Mouse (Mus musculus): ENCODE results near the gene Naglu. TPM values are rescaled to one million over a fixed set of nuclear protein-coding genes. Genes with fewer than 3 reads are reported as not detected.

Gene Naglu
- polyA plus RNA-seq, 1 experiment from 2014 or later, result 5.2 TPM

DNA sequence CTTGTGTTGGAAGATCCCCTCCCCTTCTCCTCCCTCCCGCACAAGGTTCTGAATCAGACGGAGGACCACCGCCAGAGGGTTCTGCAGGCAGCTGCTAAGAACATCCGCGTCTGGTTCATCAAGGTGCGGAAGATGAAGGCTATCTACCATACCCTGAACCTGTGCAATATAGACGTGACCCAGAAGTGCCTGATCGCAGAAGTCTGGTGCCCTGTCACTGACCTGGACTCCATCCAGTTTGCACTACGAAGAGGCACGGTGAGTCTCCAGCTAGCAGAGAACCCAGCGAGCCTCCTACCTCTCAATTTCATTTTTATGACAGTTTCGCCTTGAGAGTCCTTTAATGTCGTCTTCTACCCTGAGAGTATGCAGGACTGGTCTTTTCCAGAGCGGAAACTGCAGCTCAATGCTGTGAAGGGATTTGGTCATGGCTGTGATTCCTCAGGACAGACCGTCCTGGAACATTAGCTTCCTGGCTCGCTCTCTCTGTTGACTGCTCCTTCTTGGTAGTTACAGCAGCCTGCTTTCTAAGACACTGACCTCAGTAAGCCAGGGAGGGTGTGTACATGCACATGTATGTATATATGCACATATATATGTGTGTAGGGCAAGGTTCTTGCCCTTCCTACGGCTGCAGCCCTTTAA lies 35.8 kb upstream of the Naglu start:
- H3K4me3 ChIP-seq (ENCODE audit: low read depth, low read length), result no peak overlapping the region
- H3K4me2 ChIP-seq (ENCODE audit: low read depth, severe bottlenecking), result no peak overlapping the region
- no peaks in the 10 kb centered on the region for H3K4me1 ChIP-seq (ENCODE audit: control insufficient read depth, insufficient read depth, low read length)
- H3K9me3 ChIP-seq (ENCODE audit: control insufficient read depth, low read length), result no peaks in the 10 kb centered on the region
- peaks cover 2% of the 10 kb centered on the region; the same call in 1 of the 2 replicates for H3K36me3 ChIP-seq (ENCODE audit: control insufficient read depth, insufficient read depth, low read length)
- WGBS, result 93% methylated on average over 17 of the region's 17 CpGs
- H3K9ac ChIP-seq (ENCODE audit: low read length), result no peak overlapping the region
- ATAC-seq (ENCODE audit: insufficient number of reproducible peaks, low FRiP score, low TSS enrichment, low read depth) (no peak), DNase-seq (ENCODE audit: low spot score) (no peak)
- no peak overlapping the region for H3K27ac ChIP-seq (replicated peaks; ENCODE audit: low read depth, low read length)
- H3K27me3 ChIP-seq (ENCODE audit: control insufficient read depth, insufficient read depth, low read length), result no peaks in the 10 kb centered on the region

- no peaks in the 10 kb centered on the region for H3K9me3 ChIP-seq (ENCODE audit: control insufficient read depth, low read length)
- H3K4me2 ChIP-seq (ENCODE audit: low read depth, severe bottlenecking), result no peak overlapping the region
- DNase-seq (ENCODE audit: low spot score), result no peak
- no peak overlapping the region for H3K27ac ChIP-seq (replicated peaks; ENCODE audit: low read depth, low read length)
- 92% methylated on average over 8 of the region's 8 CpGs for WGBS
- no peak overlapping the region for H3K9ac ChIP-seq (ENCODE audit: low read length)
- no peak for ATAC-seq (ENCODE audit: insufficient number of reproducible peaks, low FRiP score, low TSS enrichment, low read depth)
- H3K27me3 ChIP-seq (ENCODE audit: control insufficient read depth, insufficient read depth, low read length), result no peaks in the 10 kb centered on the region
- H3K4me1 ChIP-seq (ENCODE audit: control insufficient read depth, insufficient read depth, low read length), result no peaks in the 10 kb centered on the region
- no peak overlapping the region for H3K4me3 ChIP-seq (ENCODE audit: low read depth, low read length)
- H3K36me3 ChIP-seq (ENCODE audit: control insufficient read depth, insufficient read depth, low read length), result peaks cover 3% of the 10 kb centered on the region; the same call in 1 of the 2 replicates
Measured at GRCm38 (mm10) chr11:101034614-101035327, 35.0 kb upstream of the Naglu start.

- no peak overlapping the region for H3K27ac ChIP-seq (replicated peaks; ENCODE audit: low read depth, low read length)
- H3K27me3 ChIP-seq (ENCODE audit: control insufficient read depth, insufficient read depth, low read length), result no peaks in the 10 kb centered on the region
- H3K4me3 ChIP-seq (ENCODE audit: low read depth, low read length), result no peak overlapping the region
- WGBS, result 86% methylated on average over 4 of the region's 4 CpGs
- H3K9me3 ChIP-seq (ENCODE audit: control insufficient read depth, low read length), result no peaks in the 10 kb centered on the region
- H3K9ac ChIP-seq (ENCODE audit: low read length), result no peak overlapping the region
- H3K4me1 ChIP-seq (ENCODE audit: control insufficient read depth, insufficient read depth, low read length), result no peaks in the 10 kb centered on the region
- no peak for ATAC-seq (ENCODE audit: insufficient number of reproducible peaks, low FRiP score, low TSS enrichment, low read depth)
- no peak for DNase-seq (ENCODE audit: low spot score)
- no peak overlapping the region for H3K4me2 ChIP-seq (ENCODE audit: low read depth, severe bottlenecking)
- peaks cover 7% of the 10 kb centered on the region; the same call in 1 of the 2 replicates for H3K36me3 ChIP-seq (ENCODE audit: control insufficient read depth, insufficient read depth, low read length)
Measured at GRCm38 (mm10) chr11:101035328-101035695, 34.5 kb upstream of the Naglu start.

DNA sequence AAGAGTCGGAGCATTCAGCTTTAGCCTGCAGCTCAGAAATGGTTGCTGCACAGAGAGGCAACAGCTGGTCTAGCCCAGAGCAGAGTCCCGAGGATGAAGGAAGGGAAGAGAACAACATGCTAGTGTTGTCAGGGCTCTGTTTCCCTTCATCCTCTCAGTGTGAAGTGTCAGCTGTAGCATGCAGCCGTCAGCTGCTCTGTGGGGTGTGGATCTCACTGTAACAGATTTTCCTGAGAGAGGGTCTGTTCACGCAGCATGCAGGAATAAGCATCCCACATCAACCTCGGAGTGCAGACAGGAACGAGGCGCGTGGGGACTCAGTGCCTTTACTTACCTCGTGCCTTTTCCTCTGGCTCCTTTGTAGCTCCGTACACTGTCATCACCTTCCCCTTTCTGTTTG lies 32.0 kb upstream of the Naglu start:
- no peaks in the 10 kb centered on the region for H3K27me3 ChIP-seq (ENCODE audit: control insufficient read depth, insufficient read depth, low read length)
- no peak overlapping the region for H3K4me2 ChIP-seq (ENCODE audit: low read depth, severe bottlenecking)
- H3K4me3 ChIP-seq (ENCODE audit: low read depth, low read length), result no peak overlapping the region
- DNase-seq (ENCODE audit: low spot score), result no peak
- peaks cover 5% of the 10 kb centered on the region; the same call in 1 of the 2 replicates for H3K36me3 ChIP-seq (ENCODE audit: control insufficient read depth, insufficient read depth, low read length)
- WGBS, result 86% methylated on average over 10 of the region's 10 CpGs
- no peaks in the 10 kb centered on the region for H3K9me3 ChIP-seq (ENCODE audit: control insufficient read depth, low read length)
- H3K4me1 ChIP-seq (ENCODE audit: control insufficient read depth, insufficient read depth, low read length), result no peaks in the 10 kb centered on the region
- no peak for ATAC-seq (ENCODE audit: insufficient number of reproducible peaks, low FRiP score, low TSS enrichment, low read depth)
- H3K9ac ChIP-seq (ENCODE audit: low read length), result no peak overlapping the region
- H3K27ac ChIP-seq (replicated peaks; ENCODE audit: low read depth, low read length), result no peak overlapping the region

DNA sequence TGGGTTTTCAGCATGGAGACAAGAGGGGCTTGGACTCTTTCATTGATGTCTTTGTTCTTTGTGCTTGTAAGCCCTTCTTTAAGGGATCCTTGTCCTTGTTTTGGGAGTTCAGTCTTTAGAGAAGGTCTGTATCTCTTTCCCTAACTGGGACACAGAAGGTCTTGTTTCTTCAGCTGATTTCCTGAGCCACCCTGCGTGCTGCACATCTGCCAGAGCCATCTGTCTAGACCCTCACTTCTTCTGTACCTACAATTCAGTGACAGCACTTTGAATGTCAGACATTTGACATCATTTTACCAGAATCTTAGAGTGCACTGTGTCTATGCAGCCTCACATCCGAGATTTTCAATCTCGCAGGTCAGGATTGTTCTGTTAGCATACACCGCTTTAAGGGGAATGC lies 24.0 kb upstream of the Naglu start:
- ATAC-seq (ENCODE audit: insufficient number of reproducible peaks, low FRiP score, low TSS enrichment, low read depth) (no peak), DNase-seq (ENCODE audit: low spot score) (no peak)
- Histone ChIP-seq H3K9ac (ENCODE audit: low read length) (no peak overlapping the region), H3K27me3 (ENCODE audit: control insufficient read depth, insufficient read depth, low read length) (no peaks in the 10 kb centered on the region), H3K4me1 (ENCODE audit: control insufficient read depth, insufficient read depth, low read length) (no peaks in the 10 kb centered on the region), H3K27ac (replicated peaks; ENCODE audit: low read depth, low read length) (no peak overlapping the region), H3K36me3 (ENCODE audit: control insufficient read depth, insufficient read depth, low read length) (peaks cover 32% of the 10 kb centered on the region), H3K4me2 (ENCODE audit: low read depth, severe bottlenecking) (no peak overlapping the region), H3K9me3 (ENCODE audit: control insufficient read depth, low read length) (no peaks in the 10 kb centered on the region), H3K4me3 (ENCODE audit: low read depth, low read length) (no peak overlapping the region)
- 94% methylated on average over 4 of the region's 4 CpGs for WGBS

- Histone ChIP-seq H3K4me1 (ENCODE audit: control insufficient read depth, insufficient read depth, low read length) (no peaks in the 10 kb centered on the region), H3K9ac (ENCODE audit: low read length) (no peak overlapping the region), H3K27ac (replicated peaks; ENCODE audit: low read depth, low read length) (no peak overlapping the region), H3K27me3 (ENCODE audit: control insufficient read depth, insufficient read depth, low read length) (no peaks in the 10 kb centered on the region), H3K36me3 (ENCODE audit: control insufficient read depth, insufficient read depth, low read length) (peaks cover 33% of the 10 kb centered on the region), H3K4me2 (ENCODE audit: low read depth, severe bottlenecking) (no peak overlapping the region), H3K9me3 (ENCODE audit: control insufficient read depth, low read length) (no peaks in the 10 kb centered on the region), H3K4me3 (ENCODE audit: low read depth, low read length) (no peak overlapping the region)
- 82% methylated on average over 9 of the region's 9 CpGs for WGBS
- ATAC-seq (ENCODE audit: insufficient number of reproducible peaks, low FRiP score, low TSS enrichment, low read depth), result no peak
- no peak for DNase-seq (ENCODE audit: low spot score)
Measured at GRCm38 (mm10) chr11:101046440-101046839, 23.4 kb upstream of the Naglu start.

DNA sequence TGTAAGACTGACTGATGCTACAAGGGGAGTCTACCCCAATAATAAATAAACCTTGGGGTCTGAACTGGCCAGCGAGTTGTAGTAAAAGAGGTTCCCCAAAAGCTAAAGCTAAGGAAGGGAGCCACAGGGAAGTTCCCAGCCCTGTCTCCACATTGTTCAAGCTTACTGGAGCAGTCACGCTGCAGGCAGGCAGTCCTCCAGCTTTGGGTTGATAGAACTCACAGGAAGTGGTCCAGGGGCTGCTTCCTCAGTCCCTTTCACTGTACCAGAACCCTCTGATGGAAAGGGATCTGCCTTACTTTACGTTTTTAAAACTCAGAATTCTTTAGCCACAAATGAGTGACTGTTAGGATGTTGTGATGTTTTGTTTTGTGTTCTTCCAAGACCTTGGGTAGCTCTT lies 22.3 kb upstream of the Naglu start:
- H3K9me3 ChIP-seq (ENCODE audit: control insufficient read depth, low read length), result no peaks in the 10 kb centered on the region
- H3K9ac ChIP-seq (ENCODE audit: low read length), result no peak overlapping the region
- no peak overlapping the region for H3K4me3 ChIP-seq (ENCODE audit: low read depth, low read length)
- peaks cover 33% of the 10 kb centered on the region for H3K36me3 ChIP-seq (ENCODE audit: control insufficient read depth, insufficient read depth, low read length)
- no peaks in the 10 kb centered on the region for H3K27me3 ChIP-seq (ENCODE audit: control insufficient read depth, insufficient read depth, low read length)
- H3K4me1 ChIP-seq (ENCODE audit: control insufficient read depth, insufficient read depth, low read length), result no peaks in the 10 kb centered on the region
- H3K4me2 ChIP-seq (ENCODE audit: low read depth, severe bottlenecking), result no peak overlapping the region
- H3K27ac ChIP-seq (replicated peaks; ENCODE audit: low read depth, low read length), result no peak overlapping the region
- 87% methylated on average over 3 of the region's 3 CpGs for WGBS
- ATAC-seq (ENCODE audit: insufficient number of reproducible peaks, low FRiP score, low TSS enrichment, low read depth) (no peak), DNase-seq (ENCODE audit: low spot score) (no peak)

GRCm38 (mm10) chr11:101050359-101050758 lies 19.5 kb upstream of the Naglu start:
- Histone ChIP-seq H3K36me3 (ENCODE audit: control insufficient read depth, insufficient read depth, low read length) (peaks cover 22% of the 10 kb centered on the region), H3K4me1 (ENCODE audit: control insufficient read depth, insufficient read depth, low read length) (no peaks in the 10 kb centered on the region), H3K27me3 (ENCODE audit: control insufficient read depth, insufficient read depth, low read length) (no peaks in the 10 kb centered on the region), H3K27ac (replicated peaks; ENCODE audit: low read depth, low read length) (no peak overlapping the region), H3K9me3 (ENCODE audit: control insufficient read depth, low read length) (no peaks in the 10 kb centered on the region), H3K4me3 (ENCODE audit: low read depth, low read length) (no peak overlapping the region), H3K9ac (ENCODE audit: low read length) (no peak overlapping the region), H3K4me2 (ENCODE audit: low read depth, severe bottlenecking) (no peak overlapping the region)
- ATAC-seq (ENCODE audit: insufficient number of reproducible peaks, low FRiP score, low TSS enrichment, low read depth), result no peak
- DNase-seq (ENCODE audit: low spot score), result no peak
- WGBS, result 94% methylated on average over 9 of the region's 9 CpGs

Measured in limb, embryonic 11.5 days (tissue).